Mouse (Mus musculus) CH12F3 (cell line): ENCODE results near the gene Mfap4.

Source experiments
- in situ Hi-C: fragments of 300-500 bp; cut with MboI; formaldehyde crosslinking; loops from 2 replicates; pipeline ENCODE4 v1.14.3; 2020; ENCODE audit warnings: low sequenced_read_pairs

The Mfap4 gene

GRCm38 (mm10) chr11:61481239-61482090 lies 3.8 kb upstream of the Mfap4 start:
- in situ Hi-C loops, result no loop called here

GRCm38 (mm10) chr11:61483226-61483845 lies 1.9 kb upstream of the Mfap4 start:
- in situ Hi-C loops, result no loop called here

- in situ Hi-C loops, result no loop called here
Observed at GRCm38 (mm10) chr11:61484256-61484612, 997 bp upstream of the Mfap4 start.

- in situ Hi-C loops, result no loop called here
Observed at GRCm38 (mm10) chr11:61485541-61486457, 568 bp downstream of the Mfap4 start.

GRCm38 (mm10) chr11:61486458-61487219 lies 1.4 kb downstream of the Mfap4 start:
- in situ Hi-C loops, result no loop called here

GRCm38 (mm10) chr11:61487401-61487800 lies 2.2 kb downstream of the Mfap4 start:
- in situ Hi-C loops, result no loop called here

- in situ Hi-C loops, result no loop called here
Observed at GRCm38 (mm10) chr11:61487936-61488335, 2.7 kb downstream of the Mfap4 start.

- in situ Hi-C loops, result no loop called here
Observed at GRCm38 (mm10) chr11:61489085-61489484, 3.9 kb downstream of the Mfap4 start.

- in situ Hi-C loops, result no loop called here
Observed at GRCm38 (mm10) chr11:61489874-61490273, 4.6 kb downstream of the Mfap4 start.

GRCm38 (mm10) chr11:61490944-61491520 lies 5.8 kb downstream of the Mfap4 start:
- in situ Hi-C loops, result no loop called here

- in situ Hi-C loops, result no loop called here
Observed at GRCm38 (mm10) chr11:61492749-61493401, 7.6 kb downstream of the Mfap4 start.

- in situ Hi-C loops, result no loop called here
Observed at GRCm38 (mm10) chr11:61493525-61494128, 8.4 kb downstream of the Mfap4 start.

GRCm38 (mm10) chr11:61494129-61494997 lies 9.1 kb downstream of the Mfap4 start, which contains the start of gene Mapk7:
Mapk7 (minus strand) TSS chr11:61494406.
- in situ Hi-C loops, result no loop called here

GRCm38 (mm10) chr11:61495528-61495927 lies 10.3 kb downstream of the Mfap4 start:
- in situ Hi-C loops, result no loop called here

- in situ Hi-C loops, result no loop called here
Observed at GRCm38 (mm10) chr11:61497490-61497889, 12.3 kb downstream of the Mfap4 start.

- in situ Hi-C loops, result no loop called here
Observed at GRCm38 (mm10) chr11:61498736-61499504, 13.7 kb downstream of the Mfap4 start.

GRCm38 (mm10) chr11:61503933-61504332 lies 18.7 kb downstream of the Mfap4 start:
- in situ Hi-C loops, result loop anchor here (10.0 kb wide), 1 partner anchor 111 kb away; no protein-coding TSS in a partner anchor
